Mouse (Mus musculus): ENCODE measurements around the gene Zfp616.

Gene Zfp616

DNA sequence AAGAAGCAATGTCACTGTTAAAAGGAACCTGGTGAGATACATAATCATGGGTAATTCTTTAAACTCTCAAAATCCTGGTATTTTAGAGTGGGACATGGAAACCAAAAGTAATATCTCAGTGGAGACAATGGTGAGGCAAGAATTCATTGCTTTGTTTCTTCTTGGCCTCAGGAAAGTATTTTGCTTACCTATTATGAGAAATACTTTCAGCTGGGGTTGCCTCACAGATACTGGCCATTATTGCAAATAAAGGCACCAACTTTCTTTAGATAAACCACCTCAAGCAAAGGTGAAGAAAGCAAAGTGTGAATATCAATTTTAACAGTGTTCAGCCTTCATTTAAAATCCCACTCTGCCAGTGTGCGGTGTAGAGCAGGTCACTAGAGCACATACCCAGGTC lies at the start of gene Zfp616:
Gene Zfp616 (plus strand): TSS at position 301 of the 400 bp plus-strand sequence.
- DNase-seq (ENCODE audit: low spot score): no peak

- no peak for DNase-seq (ENCODE audit: low spot score)
These were observed 18.4 kb upstream of the Zfp616 start for GRCm38 (mm10) chr11:74051347-74051746.

DNA sequence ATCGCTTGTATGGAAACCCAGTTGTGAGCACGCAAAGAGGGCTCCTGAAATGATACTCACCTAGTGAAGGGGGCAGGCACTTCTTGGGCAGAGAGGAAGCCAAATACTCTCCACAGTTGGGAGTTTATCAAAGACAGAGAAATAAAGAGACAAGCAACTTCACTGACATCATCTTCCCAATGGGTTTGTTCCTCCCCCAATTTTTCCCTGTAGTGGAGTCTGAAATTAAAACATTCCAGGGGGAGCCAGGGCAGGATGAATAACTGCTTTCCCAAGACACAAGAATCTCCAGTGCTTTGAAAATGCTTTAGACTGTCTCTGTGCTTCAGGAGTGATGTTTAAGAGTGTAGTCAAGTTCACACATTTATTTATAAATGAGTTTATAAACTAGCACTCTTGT lies 13.3 kb upstream of the Zfp616 start, which contains the start of the genes Olfr139 and Olfr399:
Gene Olfr139 (minus strand): TSS at position 101 of the 400 bp plus-strand sequence.
Gene Olfr399 (minus strand): TSS at position 165 of the 400 bp plus-strand sequence.
- DNase-seq (ENCODE audit: low spot score): no peak

DNA sequence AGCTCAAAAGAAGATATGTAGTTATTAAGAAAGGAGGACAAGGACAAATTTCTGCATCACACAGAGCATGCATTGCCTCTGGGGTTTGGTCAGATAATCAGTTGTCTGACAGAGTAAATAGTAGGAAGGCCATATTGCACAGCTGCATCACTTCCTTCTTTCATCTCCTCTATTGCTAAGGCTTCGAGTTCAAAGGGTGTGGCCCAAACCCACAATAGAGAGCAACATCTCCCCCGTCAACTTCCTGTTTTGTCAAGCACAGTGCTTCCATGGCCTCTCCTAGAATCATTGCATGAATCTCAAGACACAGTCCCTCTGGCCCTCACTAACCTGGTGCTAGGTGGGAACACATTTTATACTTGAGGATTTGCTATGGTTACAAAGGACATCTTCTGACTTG lies 31.0 kb downstream of the Zfp616 start:
- no peak for DNase-seq (ENCODE audit: low spot score)

GRCm38 (mm10) chr11:74101507-74101906 lies 31.8 kb downstream of the Zfp616 start:
- no peak for DNase-seq (ENCODE audit: low spot score)

DNA sequence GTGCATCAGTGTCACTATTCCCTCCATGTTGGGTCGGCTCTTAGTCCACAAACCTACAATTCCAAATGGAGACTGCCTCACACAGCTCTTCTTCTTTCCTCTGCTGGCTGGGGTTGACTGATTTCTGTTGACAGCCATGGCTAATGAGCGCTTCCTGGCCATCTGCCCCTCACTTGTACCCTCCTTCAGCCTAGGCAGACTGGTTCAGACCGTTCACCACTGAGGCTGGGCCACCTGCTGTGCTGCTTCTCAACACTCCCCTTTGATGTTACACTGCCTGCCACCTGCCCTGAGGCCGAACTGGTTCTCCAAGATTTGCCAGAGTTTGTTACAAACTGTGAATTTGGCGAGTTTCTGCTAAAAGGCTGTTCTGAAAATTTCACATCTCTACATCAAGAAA lies 35.3 kb downstream of the Zfp616 start:
- no peak for DNase-seq (ENCODE audit: low spot score)

- no peak for DNase-seq (ENCODE audit: low spot score)
These were observed 43.7 kb downstream of the Zfp616 start, which contains the start of gene Olfr401 for GRCm38 (mm10) chr11:74113412-74113811. Olfr401 (plus strand) TSS chr11:74113712.
